ENCODE assay signal across 8 mouse cellular contexts in genomic region chr15:6707551-6707935, GRCm38 (mm10). TPM values are rescaled to one million over a fixed set of nuclear protein-coding genes. Genes with fewer than 3 reads are reported as not detected.
DNase-seq lines count a peak whose midpoint lies in the region; ATAC-seq and TF ChIP-seq lines count a peak whose summit lies in the region.

No protein-coding gene starts in this region.

- H3K27ac ChIP-seq in hindbrain, embryonic 13.5 days = peak overlapping the region; percentile 96
- peak overlapping the region; percentile 93 for H3K27ac ChIP-seq in left cerebral cortex, adult 2 months
- no peak overlapping the region for H3K27ac ChIP-seq in macrophage

- TF ChIP-seq CTCF in left cerebral cortex, adult 2 months (IDR thresholded peaks at IDR 0.05) = no peak

- H3K9ac ChIP-seq in hindbrain, embryonic 13.5 days = peak overlapping the region; percentile 91

- under 1% methylated on average over 43 of the region's 43 CpGs for WGBS in hindbrain, embryonic 13.5 days
- 1% methylated on average over 43 of the region's 43 CpGs for WGBS in macrophage (ENCODE audit: missing documents)

- H3K9me3 ChIP-seq in hindbrain, embryonic 13.5 days = no peaks in the 10 kb centered on the region

- H3K79me2 ChIP-seq in macrophage (ENCODE audit: inconsistent target) = peaks cover 38% of the 10 kb centered on the region

- DNase-seq in R1 (ENCODE audit: low read depth, low spot score) = peak; percentile 87
- peak; percentile 60 to 68 for DNase-seq in cerebellum, postnatal 14 days
- peak; percentile 41 to 58 for DNase-seq in frontal cortex, postnatal 10 days (ENCODE audit: low spot score in 2 of 2)
- DNase-seq in left cerebral cortex, adult 2 months (ENCODE audit: extremely low spot score in 1 of 2, low spot score in 2 of 2) = peak; percentile 54 to 58
- peak; percentile 64 for DNase-seq in right cerebral cortex, adult 18-20 months
- peak; percentile 24 for DNase-seq in urinary bladder, postnatal 10 days (ENCODE audit: low spot score)

- H3K27me3 ChIP-seq in hindbrain, embryonic 13.5 days = peaks cover 9% of the 10 kb centered on the region; the same call in 1 of the 2 replicates

- ATAC-seq in hindbrain, embryonic 13.5 days (ENCODE audit: low FRiP score) = peak; percentile 72

- no peaks in the 10 kb centered on the region for H3K36me3 ChIP-seq in hindbrain, embryonic 13.5 days
- H3K36me3 ChIP-seq in macrophage (ENCODE audit: inconsistent target) = no peaks in the 10 kb centered on the region

- H3K4me2 ChIP-seq in hindbrain, embryonic 13.5 days = peak overlapping the region; percentile 78

- intact Hi-C loops in left cerebral cortex, adult 2 months (cut with DNase I) = loop anchor here (5.0 to 10.0 kb wide), 4 partner anchors 80 to 425 kb away; no protein-coding TSS in a partner anchor

- H3K4me1 ChIP-seq in hindbrain, embryonic 13.5 days (replicated peaks) = peaks cover 28% of the 10 kb centered on the region

- H3K4me3 ChIP-seq in hindbrain, embryonic 13.5 days = peak overlapping the region; percentile 95
- H3K4me3 ChIP-seq in left cerebral cortex, adult 2 months = peak overlapping the region; percentile 93
- H3K4me3 ChIP-seq in macrophage (ENCODE audit: inconsistent target) = peak overlapping the region; percentile 45

RNA-seq across cellular contexts. Expression of gene Rictor, which starts 0.6 kb away (rescaled TPM):
- 58.0 and 60.6 TPM in 2 replicates for polyA plus RNA-seq in hindbrain, embryonic 13.5 days (2015; fragmentation: Nextera tagmentation; extraction: Ambion mirVana)
- 10 to 100 TPM; 39.6 to 47.5 TPM for total RNA-seq in left cerebral cortex, adult 2 months (2021)
- total RNA-seq in macrophage (2018; cell fraction: chromatin; rRNA removed) = 100 to 1,000 TPM in 25 of 26 experiments, 10 to 100 TPM in 1; 96.5 to 247 (median 134) TPM
- total RNA-seq in macrophage (2018; cell fraction: cytosol; rRNA removed) = 10 to 100 TPM in 23 of 26 experiments, 1 to 10 TPM in 3; 9.3 to 17.9 (median 11.7) TPM
- total RNA-seq in macrophage (2018; cell fraction: nucleus; rRNA removed) = 100 to 1,000 TPM in 3 of 26 experiments, 10 to 100 TPM in 23; 58.0 to 213 (median 77.1) TPM
- polyA plus RNA-seq in macrophage (2018) = 3.2 to 5.9 TPM (median 5.6 TPM) in 3 replicates

Comparison
In these comparisons a context has a peak if more than half of its experiments do, and no peak if none do; other contexts are left out.
1. DNase-seq: peak in every context shown above with its lines; median percentile 87 in R1; 64 in cerebellum, postnatal 14 days; 64 in right cerebral cortex, adult 18-20 months; 56 in left cerebral cortex, adult 2 months; 50 in frontal cortex, postnatal 10 days; 24 in urinary bladder, postnatal 10 days.
2. H3K4me3 ChIP-seq: peak in every context shown above with its lines; median percentile 95 in hindbrain, embryonic 13.5 days; 93 in left cerebral cortex, adult 2 months; 45 in macrophage.